Mouse (Mus musculus) left cerebral cortex, adult 9 months (tissue): ENCODE measurements around the gene Rgs6.

Source experiments
- DNase-seq, 2 experiments: peaks; one replicate each; pipeline ENCODE4 v3.0.0; 2022; ENCODE audit warnings: low spot score in 2 of 2

The Rgs6 gene

DNA sequence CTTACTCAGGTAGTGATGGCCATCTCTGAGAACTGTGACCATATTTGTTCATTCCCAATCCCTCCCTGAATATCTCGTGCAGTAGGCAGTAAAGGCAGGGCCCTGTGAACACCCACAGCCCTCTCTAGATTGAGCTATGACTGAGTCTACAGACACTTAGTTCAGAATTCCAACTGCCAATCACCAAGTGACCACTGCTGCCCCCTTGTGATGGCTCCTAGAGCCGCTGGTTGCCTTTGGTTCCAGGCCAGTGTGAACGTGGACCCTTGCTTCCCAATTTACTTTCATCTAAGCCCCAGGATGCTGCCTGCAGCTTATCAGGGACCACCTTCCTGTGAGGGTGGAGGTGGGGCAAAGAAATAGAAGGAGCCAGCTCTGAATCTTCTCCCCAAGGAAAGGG, 438.9 kb downstream of the Rgs6 start:
- no peak for DNase-seq

DNA sequence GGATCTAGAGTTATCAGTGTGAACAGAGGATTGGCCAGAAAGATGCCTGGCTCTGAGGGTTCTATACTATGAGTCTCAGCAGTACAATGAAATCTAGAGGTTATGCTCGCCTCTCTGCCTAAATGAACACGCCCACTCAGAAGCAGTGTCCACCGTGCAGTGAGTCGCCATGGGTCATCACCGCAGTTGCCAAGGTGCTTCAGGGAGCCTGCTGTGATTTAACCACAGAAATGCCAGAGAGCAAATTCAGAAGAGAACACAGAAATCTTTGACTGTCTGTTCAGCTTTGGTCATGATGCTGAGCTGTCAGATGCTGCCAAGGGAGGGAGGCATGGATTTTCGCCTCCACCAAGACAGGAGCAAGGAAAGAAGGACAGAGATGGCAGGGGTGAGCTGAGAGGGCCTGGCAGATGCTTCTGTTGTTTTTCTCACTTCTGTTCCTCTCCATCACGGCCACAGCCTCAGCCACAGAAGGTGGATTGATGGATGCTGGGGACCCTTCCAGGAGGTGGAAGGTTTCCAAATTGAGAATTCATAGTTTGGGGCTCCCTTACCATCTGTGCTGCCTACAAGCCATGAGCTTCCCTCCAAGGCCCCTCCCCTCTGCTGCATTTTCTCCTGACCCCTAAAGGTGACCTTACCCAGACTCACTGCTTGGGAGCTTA, 445.2 kb downstream of the Rgs6 start:
- no peak for DNase-seq

DNA sequence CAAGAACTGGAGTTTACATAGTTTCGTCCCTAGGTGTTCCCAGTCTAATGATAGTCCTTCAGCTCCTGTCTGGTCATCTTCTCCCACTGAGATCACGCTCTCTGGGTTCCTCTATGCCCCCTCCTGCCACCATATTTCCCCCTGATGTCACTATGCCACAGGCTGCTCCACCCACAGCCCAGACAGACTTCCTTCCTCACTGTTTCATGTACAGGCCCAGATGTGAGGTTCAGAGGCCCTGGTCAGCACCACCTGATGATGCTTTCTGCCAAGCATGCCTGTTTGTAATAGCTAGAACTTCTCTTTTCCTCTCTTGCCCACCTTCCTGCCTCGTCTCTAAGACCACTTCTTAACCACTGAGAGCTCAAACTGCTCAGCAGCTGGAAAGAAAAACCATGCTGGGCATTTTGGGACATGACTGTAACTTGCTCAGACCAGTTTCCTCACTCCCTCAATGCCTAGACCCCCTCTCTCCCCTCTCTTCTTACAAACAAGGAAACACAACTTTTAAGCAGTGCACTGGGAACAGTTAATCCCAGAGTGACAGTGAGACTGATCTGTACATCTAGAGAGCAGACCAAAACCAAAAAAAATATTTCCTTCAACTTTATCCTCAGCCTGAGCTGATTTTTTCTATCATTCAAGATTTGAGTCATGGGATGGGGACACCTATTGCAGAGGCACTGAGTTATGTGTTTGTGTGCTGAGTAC, 446.9 kb downstream of the Rgs6 start:
- DNase-seq: no peak

DNA sequence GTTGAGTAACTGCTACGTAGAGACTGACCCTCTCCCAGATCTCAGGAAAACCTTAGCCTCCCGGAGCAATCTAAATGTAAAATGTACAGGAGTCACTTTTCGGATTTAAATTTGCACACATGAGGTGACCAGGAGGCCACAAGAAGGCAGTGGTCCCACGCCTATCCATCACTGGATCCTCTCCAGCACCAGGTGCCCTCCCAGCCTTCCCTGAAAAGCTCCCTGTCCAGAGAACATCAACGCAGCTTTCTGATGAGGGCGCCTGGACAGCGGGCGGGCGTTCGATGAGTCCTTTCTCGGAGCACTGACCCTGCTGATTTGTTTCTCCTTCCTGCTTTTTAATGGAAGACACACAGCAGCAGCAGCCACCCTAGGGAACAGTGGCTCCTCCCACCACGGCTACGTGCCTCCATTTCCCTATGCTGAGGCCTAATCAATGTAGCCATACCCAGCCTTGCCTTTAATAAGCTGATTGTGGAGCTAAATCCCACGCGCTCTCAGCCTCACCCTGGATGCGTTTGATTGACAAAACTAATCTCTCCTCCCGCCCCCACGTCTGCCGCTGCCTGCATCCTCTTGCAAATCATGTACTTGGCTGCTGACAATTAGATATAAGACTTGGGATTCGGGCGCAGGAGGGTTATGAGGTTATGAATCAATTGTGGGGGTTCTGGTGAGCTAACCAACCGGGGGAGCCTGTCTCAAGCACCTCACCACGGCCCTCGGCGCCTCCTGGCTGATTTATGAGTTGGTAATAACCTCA, 449.9 kb downstream of the Rgs6 start:
- DNase-seq: peak; percentile 42 to 72

DNA sequence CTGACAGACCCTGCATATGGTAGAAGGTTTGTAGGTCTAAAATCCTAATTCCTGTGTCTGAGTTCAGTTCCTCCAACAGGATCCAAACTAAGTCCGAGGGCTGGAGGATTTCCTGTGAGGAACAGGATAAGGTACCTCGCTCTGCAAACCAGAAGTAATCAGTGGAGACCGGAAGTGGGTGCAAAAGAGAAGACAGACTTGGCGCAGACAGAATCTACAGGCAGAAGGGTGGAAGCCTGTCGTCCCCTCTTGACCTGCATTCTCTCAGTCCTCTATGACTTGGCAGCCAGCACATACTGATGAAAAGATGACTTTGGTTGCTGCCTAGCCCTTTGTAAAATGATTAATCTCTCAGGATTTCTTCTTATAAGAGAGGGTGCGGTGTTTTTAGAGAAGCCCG, 450.7 kb downstream of the Rgs6 start:
- no peak for DNase-seq

DNA sequence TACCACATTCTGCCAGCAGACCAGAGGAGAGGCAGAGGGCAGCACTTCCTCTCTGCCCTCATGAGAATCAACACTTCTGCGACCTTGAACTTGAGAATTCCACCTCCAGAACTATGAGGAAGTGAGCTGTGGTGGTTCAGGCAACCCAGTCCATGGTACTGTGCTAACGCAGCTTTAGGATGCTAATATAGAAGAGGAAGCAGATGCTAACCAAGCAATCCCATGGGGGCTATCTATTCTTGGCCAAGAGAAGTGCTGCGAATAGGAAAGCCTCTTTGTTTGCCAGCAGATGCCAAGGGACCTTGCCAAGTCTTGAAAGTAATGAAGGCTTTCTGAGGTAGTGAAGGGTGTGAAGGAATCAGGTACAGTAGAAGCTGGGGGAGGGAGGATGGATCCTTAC, 451.8 kb downstream of the Rgs6 start:
- peak in 1 of 2 experiments; percentile 13 for DNase-seq

DNA sequence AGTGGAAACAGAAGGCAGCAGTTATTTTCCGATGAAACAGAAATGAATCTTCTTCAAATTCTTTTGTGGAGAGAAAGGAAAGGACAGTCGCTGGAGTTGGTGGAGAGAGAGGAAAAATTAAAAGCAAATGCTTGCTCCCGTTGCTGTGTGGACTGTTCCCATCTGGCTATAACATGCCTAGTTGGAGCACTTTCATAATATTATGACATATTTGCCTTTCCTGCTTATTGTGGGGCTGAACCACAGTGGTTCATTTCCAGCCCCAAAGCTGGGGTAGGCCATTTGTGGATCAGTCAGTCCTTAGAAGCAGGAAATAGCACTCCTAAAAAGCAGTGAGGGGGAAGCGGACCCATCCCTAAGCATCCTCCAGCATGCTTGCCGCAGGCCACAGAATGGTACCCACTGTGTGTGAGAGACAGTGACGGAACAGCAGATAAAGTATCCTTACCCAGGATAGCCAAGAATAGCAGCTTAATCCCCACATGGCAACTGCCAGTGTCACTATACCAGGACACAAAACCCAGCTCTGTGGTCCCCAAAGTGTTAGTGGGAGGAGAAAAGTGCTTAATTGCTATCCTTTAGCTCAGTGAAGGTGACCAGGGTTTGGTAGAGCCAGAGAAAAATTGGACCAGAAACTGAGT, 456.0 kb downstream of the Rgs6 start:
- no peak for DNase-seq

DNA sequence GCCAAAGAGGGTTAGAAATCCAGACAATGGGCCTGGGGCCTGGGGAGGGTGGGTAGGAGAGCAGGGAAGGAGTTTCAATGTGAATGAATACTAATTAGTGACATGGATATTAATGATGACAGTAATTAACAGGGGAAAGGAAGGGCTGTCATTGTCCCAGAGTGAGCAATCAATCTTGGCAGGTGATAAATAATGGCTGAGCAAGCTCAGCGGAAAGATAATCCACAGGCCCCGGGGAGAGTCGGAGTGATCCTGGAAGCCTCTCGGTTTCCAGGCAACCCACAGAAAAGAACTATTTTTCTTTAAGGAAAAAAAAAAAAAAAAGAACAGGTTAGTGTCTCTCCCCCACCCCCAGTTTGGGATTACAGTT, 456.5 kb downstream of the Rgs6 start:
- DNase-seq: no peak

DNA sequence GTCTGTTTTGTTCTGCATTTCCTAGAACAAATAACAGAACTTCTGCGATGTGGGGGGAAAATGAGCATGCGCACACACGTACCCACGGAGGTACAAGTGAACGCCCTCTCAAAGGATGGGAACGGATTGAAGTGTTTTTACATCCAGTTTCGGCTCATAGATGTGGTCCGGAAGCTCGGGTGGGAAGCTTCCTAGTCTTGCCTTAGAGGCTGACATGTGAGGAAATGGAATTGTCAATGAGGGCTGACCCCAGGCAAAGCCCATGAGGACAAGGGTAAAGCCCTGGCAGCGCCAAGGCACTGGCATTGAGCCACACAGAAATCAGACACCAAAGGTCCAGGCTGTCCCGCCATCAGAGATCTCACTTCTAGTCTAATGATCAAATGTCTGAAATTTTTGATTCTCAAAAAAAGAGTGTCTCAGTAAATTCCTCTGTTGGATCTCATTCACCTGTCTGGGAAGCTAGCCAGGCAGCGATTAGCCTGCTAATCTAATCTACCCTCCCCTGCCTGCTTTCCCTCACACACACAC, 457.0 kb downstream of the Rgs6 start:
- DNase-seq: peak in 1 of 2 experiments; percentile 24

DNA sequence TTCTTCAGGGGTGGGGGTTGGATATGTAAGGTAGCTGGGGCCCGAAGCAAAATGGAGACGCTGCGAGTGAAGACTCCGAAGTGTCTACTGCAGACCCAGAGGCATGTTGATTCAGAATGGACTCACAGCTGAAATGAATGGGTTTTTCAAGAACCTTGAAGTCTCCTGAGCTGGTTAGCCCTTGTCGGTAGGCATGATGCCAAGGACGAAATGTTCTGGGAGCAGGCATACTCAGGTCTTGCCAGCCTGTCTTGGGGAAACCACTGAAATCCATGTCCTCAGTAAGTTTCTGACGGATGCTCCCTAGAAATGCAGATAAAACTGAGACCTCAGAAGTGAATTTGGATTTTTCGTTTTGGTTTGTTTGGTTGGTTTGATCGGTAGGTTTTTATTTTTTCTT, 458.6 kb downstream of the Rgs6 start:
- no peak for DNase-seq

DNA sequence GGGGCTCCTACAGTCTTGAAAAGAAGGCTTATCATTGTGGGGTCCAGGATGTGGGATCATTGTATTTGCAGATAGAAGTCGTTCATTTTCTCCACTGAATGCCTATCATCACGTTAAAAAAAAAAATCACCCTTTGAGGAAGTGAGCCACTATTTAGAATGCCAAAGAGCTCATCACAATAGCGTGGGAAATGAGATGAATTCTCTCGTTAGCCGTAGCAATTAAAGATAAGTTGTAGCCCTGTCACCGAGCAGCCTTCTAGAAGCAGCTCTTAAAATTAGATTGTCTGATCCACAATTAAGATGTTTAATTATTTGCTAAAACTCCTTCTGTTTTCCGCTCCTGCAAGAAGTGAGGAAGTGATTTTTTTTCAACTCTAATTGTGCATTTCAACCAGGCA, 459.6 kb downstream of the Rgs6 start:
- no peak for DNase-seq

DNA sequence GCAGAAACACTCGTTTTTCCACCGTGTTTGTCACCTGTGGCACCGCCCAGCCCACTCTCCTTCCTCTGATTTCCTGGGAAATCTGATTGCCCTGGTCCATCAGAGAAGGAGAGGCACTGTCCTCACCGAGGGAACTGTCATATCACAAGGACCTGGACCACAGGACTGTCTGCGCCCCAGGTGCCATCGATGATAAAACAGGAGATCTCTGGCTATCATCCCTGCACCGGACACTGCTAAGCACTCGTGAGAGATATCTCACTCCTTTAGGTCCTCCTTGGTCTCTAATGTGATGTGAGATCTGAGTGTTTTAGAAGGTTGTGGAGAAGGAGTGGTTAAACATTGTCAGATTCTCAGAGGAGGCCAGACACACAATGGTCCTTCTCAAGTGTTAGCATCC, 462.4 kb downstream of the Rgs6 start:
- no peak for DNase-seq

DNA sequence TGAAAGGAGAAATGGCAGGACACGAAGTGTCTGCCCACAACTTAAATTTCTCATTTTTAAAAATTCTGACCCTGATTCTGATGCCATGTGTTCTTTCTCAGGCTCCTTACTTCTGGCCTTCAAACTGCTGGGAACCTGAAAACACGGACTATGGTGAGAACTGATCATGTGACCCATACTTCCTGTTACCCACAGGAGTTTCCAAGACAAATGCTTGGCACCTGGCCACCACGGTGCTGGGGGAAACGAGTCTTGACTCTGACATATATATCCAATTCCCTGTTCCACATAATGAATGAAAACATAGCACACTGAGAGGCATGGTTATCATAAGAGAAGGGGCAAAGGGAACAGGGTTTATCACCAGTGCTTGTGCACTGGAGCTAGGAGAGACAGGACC, 464.3 kb downstream of the Rgs6 start:
- no peak for DNase-seq

DNA sequence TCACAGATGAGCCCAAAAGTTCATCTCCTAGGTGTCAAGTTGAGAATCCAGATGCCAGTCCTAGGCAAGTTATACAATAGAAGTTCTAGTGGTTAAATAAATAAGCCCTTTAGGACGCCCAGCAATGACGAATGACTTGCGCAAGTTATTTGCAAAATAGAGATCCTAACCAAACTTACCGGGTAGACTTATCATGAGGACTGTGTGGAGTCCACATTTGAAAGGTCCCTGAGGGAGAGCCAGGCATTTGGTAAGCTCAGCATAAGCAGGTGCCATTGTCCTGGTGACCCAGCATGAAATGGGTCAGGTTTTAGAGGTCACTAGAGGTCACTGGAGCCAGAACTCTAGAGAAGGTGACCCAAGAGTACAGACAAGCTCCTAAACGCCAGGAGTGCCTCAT, 467.6 kb downstream of the Rgs6 start:
- DNase-seq: no peak

DNA sequence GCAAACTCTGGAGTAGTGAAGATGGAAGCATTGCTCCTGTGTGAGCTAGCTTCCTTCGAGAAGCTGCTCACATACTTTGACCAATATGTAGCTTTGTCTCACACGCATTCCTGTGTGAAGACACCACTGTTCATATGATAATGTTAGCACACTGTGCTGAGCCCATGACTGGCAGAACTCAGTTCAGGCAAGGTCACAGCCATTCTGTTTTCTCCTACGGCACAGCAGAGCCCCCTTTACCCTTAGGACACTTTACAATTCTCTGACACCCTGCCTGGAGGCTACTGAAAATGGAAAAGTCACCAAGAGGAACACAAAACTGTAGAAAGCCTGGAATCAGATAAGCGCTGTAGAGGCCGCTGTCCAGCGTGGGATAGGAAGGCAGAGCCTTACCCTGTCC, 478.3 kb downstream of the Rgs6 start:
- no peak for DNase-seq

DNA sequence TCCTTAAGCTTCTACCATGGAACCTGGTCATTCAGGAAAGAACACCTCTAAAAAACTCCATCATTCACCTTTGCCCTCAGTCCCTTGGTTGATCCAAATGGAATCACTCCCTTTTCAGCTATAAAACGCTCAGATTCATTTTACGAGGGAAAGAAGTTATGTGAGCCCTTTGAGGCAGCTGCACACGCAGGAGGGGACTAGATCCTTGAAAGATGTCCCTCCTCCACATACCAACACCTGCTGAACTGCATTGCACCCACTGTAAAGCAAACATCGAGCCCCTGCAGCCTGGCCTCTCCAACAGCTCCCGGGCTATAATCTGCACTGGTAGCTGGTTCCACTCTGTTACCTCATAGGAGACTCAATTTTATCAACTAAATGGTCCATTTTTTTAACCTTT, 482.8 kb downstream of the Rgs6 start:
- DNase-seq: no peak

DNA sequence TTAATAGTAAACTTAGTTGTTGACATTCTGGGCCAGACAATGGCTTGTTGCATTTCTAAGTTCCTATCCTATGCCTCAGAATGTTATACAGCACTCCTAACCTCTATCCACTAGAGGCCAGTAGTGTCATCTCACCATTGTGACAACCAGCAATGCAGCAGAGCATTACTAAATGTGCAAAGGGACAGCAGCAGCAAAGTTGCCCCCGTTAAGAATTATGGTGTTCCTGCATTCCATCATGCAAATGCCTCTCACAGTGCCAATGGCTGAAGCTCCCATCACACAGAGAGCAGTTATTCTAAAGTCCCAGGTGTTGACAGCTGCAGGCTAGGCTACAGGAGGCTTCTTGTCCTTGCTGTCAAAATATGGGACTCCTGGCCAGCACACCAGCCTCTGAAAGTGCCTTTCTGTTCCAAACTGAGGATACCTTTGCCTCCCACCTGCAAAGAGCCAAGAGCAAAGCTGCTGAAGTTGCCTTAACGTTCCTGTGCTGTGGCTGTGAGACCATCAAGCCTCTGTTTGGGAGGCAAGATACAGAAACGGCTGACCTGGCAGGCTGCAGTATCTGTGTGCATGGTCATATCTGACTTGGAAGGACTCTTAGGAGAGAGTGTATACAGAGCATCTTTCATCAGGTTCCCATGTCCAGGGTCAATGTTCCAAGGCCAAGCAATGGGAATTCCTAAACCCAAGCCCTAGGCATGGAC, 484.2 kb downstream of the Rgs6 start:
- DNase-seq: no peak

DNA sequence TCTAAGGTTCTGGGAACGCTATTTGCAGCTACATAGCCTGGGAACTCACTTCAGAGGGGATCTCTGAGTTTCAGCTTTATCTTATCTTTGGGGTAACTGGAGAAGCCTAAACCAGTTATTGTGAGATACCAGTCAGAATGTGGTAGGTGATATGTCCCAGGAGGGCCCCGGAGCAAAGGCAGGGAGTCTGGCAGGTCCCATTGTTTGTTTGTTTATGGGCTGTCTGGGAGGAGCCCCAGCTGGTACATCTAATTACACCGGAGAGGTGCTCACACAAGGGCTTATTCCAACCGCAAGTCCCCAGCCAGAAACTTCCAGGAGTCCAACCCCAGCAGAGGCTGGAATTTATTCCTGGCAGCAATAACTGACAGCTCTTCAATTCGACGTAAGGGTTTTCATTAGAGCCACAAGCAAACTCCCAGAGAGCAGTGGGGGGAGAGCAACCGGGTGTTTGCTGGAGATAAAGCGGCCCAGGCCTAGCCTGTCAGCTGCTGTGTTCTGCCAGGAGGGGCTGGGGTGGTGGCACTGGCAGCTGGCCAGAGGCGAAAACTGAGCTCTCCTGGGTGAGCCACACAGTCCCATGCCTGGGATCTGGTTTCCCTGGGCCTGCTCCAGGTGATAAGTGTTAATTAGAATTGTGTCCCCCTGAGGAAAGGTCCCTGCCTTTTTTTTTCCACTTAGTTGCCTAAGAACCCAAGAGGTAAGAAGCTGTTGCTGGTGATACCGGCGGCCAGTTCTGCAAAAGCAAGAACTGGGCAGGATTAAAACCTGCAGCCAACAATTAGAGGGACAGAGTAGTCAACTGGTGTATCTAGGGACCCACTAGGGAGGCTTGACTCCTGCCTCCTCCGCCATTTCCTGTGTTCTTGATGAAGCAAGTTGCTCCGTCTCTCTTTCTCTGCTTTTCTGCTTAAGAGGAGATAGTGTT, 485.1 kb downstream of the Rgs6 start:
- no peak for DNase-seq

DNA sequence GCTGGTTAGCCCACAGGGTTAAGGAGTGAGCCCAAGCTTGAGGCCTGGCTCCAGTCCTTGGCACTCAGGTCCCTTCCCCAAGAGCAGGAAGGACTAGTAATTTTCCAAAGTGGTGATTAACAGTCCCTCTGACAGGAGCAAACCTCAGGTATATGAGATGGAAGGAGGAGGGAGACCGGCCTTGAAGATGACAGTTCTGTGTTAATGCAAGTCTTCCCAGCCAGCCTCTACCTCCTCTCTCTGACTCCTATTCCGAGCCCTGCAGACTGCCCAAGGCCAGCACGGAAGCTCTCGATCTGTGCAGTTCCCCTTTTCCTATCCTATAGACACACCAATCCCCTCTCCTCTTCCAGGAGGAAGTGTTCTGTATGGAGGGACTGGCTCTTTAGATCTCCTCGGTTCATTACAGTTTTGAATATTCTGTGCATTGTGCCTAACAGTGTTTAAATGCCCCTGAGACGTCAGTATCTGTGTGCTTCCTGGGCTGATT, 485.8 kb downstream of the Rgs6 start:
- DNase-seq: no peak

DNA sequence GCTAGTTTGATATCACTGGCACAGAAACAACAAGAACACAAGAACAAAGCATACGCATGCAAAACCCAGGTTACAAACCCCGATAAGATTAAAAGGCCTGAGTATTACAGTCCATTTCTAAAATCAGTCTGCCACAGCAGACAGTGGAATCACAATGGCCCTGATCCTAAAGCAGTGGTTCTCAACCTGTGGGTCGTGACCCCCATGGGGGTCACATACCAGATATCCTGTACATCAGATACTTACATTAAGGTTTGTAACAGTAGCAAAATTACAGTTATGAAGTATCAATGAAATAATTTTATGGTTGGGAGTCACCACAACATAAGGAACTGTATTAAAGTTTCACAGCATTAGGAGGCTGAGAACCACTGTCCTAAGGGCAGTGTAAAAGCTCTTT, 488.1 kb downstream of the Rgs6 start:
- DNase-seq: no peak
